Mouse (Mus musculus): ENCODE data around the gene Tbc1d17.

- TF ChIP-seq GATA1 (IDR thresholded peaks at IDR 0.05; ENCODE audit: borderline replicate concordance, low read length) (no peak), FLI1 (IDR thresholded peaks at IDR 0.05; ENCODE audit: low read length) (no peak)
These were observed 11.0 kb upstream of the Tbc1d17 start for GRCm38 (mm10) chr7:44859896-44860295.

Measured in megakaryocyte, embryonic 14.5 days (primary cell).